Mouse (Mus musculus): ENCODE measurements around the gene Cdkn3.
"Not testable (repeated sequence)": the region's sequence is repeated elsewhere in the genome, so short reads cannot be mapped to it uniquely, and the experiment has no call there.

The Cdkn3 gene

DNA sequence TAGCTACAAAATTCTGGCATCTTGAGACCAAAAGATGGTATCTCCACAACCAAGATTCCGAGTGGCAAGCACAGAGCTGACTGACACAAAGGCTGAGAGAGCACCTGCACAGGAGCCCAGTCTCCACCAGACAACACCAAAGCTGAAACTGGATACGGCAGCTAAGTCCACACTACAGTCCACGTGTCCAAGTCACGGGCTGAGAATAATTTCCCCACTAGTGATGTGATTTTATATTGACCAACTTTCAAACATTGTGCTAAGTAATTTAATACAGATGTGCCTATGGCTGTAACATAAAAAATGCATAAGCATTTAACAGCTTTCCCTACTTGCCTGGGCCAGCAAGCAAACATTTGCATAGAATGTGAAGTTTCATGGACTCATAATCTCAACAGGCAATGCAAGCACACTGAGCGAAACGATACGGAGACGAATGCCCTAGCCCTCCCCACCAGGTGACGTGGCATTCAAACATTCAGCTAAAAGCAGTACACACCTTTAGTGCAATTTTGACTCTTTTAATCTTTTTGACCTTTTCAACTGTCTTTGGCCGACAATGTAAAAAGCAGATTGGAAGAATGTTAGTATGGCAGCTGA lies 23.1 kb downstream of the Cdkn3 start:
- DNase-seq (ENCODE audit: extremely low spot score), result no peak

DNA sequence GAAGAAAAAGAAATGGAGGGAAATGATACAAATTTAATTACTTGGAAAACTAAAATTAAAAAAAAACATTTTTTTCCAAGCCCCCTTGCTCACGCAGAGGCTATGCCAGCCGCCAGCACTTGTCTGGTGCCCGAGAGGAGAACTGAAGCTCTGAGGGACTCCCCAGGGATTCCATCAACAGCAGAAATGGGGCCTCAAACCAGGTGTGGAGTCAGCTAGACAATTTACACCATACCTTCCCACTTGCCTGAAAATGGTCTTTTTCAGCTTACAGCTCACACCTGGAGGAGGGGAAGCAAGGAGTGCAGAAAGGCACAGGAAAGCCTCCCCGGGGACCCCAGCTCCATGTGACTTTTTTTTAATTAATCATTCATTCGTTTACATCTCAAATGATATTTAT lies 24.9 kb downstream of the Cdkn3 start:
- no peak for DNase-seq (ENCODE audit: extremely low spot score)

DNA sequence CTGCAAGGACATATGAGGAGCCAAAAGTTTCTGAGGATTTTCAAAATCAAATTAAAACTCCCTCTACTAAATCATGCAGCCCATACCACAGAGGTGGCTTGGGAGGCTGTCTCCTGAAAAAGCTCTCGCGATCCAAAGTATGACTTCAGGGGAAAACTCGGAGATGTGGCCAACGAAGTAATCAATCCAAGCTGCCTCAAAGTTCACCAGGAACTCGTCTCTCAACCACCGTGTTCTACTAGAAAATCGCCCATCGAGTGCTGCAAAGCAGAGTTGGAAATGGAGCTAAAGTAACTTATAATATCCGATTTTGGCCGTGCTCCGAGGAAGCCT lies 27.1 kb downstream of the Cdkn3 start:
- no peak for DNase-seq (ENCODE audit: extremely low spot score)

DNA sequence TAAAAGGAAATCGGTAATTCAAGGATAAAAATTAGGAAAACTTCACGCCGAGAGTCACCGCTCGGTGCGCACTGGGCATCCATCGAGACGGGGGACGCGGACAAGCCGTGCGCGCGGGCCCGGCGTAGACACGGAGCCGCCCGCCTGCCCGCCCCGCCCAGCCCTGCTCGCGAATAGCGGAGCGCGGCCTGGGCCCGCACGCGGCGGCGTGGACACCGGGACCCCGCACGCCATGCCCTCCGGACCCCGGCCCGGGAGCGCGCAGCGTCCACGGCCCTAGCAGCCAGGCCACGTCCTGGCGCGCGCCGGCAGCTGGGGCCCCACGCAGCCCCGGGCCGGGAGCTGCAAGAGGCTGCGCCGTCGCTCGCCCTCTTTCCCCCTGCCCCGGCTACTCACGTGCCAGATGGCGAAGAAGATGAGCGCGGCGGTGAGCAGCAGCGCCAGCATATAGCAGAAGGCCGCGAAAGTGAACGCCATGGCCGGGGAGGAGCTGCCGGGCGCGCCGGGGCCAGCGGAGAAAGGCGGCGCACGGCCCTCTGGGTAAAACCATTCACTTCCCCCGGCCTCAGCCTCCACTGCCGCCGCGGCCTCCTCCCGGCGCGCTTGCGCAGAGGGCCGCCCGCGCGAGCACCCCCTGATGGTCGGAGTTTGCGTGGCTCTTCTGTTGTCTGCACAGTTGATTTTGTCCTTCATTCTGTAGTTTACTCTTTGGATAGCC lies 27.6 kb downstream of the Cdkn3 start, which contains the start of gene Cnih1:
Gene Cnih1 (minus strand): TSS at position 625 of the 718 bp plus-strand sequence.
- peak; percentile 92 for DNase-seq (ENCODE audit: extremely low spot score)

DNA sequence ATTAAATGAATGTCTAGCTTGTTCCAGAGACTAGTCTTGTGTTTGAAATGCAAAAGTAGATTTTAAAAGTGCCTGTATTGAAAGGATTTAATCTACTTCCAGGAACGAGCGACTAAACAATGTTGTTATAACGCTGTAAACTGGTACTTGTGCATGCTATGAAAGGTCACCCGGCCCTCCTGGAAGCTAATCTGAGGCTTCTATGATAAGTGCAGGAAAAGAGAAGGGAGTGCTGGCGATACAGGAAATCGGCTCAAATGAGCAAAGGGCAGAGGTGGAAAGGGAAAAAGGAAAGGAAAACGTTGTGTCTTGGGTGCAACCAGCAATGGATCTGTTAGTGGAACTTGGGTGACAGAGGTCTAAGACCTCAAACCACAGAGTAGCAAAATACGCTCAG lies 28.2 kb downstream of the Cdkn3 start:
- no peak for DNase-seq (ENCODE audit: extremely low spot score)

DNA sequence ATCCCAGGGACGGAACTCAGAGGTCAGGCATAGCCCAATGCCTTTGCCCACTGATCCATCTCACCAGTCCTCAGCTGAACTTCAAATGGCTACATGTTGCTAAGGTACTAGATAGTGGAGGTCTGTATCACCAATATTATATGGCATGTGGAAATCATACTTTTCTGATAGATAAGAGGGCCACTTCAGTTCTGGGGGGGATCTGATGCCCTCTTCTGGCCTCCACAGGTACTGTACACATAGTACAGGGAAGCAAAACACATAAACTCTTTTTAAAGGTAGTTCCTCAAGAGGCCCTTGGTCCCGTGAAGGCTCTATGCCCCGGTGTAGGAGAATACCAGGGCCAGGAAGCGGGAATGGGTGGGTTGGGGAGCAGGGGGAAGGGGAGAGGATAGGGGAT lies 30.0 kb downstream of the Cdkn3 start:
- no peak for DNase-seq (ENCODE audit: extremely low spot score)

GRCm38 (mm10) chr14:46790723-46791122 lies 30.4 kb downstream of the Cdkn3 start:
- DNase-seq (ENCODE audit: extremely low spot score), result no peak

DNA sequence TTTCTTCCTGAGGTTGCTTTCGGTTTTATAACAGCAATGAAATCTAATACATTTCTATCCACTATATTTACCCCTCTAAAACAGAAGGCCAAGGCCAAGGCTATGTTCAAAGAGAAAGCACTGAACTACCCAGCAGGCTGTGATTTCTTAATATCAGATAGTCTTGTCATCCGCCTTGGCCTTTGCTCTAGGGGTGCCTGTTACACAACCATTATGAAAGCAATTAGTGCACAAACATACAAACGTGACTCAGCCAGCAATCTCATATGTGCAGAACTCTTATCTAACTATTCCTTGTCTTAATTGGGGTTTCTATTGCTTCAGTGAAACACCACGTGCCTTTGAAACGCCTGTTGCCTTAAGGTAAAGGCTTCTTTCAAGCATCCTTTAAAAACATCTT lies 33.8 kb downstream of the Cdkn3 start:
- DNase-seq (ENCODE audit: extremely low spot score), result no peak

DNA sequence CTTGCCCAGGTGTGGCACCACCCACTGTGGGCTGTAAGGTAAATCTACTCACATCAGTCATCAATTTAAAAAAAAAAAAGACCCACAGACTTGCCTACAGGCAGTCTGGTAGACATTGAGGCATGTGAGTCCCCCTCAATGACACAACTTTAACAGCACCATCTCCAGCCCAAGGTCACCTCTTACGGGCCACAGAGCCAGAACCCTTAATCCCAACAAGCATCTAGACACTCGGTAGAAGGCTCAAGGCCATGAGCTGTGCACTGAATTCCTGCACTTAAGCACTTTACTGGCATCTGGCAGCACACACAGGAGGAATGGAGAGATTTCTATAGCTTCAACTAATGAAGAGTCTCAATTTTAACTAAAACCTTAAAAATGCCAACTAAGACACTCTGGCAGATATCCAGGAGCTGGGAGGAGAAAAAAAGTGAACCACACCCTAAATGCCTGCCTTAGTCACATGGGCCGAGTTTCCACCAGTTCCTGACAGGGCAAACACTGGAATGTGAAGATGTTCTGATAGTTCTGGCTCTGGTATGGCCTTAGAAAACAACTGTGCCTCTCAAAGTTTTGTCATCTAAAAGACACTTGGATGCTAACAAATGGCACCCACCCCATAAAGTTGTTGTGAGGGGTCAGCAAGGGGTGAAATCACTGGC lies 40.5 kb downstream of the Cdkn3 start:
- DNase-seq (ENCODE audit: extremely low spot score), result no peak

GRCm38 (mm10) chr14:46803259-46803658 lies 42.9 kb downstream of the Cdkn3 start:
- no peak for DNase-seq (ENCODE audit: extremely low spot score)

GRCm38 (mm10) chr14:46803791-46804190 lies 43.5 kb downstream of the Cdkn3 start:
- DNase-seq (ENCODE audit: extremely low spot score), result no peak

DNA sequence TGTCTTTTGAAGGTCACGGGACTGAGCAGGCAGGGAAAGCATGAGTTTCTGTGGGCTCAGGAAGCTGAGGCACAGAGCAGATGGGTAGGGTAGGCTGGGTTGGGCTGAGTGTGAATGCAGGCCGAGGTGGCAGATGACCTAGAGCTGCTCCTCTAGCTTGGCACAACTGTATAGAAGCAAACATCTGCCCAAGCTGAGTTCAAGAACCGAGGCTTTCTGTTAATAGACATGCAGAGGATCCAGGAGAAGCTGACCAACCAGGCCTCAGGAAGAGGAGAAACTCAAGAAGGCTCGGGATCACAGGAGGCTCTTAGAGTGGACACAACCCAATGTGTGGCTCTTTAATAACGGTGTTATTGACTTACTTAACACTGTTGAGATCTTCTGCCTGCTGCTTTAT lies 45.8 kb downstream of the Cdkn3 start:
- no peak for DNase-seq (ENCODE audit: extremely low spot score)

DNA sequence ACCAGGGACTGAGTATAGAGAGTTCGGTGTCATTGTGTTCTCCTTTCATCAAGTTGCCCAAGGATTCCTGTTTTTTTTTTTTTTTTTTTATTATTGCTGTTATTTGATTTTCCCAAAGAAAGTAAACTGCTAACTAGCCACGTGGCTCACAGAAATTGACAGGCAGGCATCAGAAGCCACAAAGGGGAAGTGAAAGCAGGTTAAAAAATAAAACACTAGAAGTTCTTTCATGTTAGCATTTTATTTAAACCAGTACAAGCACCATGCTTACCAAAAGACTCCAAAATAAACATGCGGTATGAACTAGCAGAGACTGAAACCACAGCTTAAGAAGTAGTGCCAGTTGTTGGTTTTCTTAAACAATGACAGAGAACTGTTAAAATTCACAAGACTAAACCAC lies 47.6 kb downstream of the Cdkn3 start:
- no peak for DNase-seq (ENCODE audit: extremely low spot score)

DNA sequence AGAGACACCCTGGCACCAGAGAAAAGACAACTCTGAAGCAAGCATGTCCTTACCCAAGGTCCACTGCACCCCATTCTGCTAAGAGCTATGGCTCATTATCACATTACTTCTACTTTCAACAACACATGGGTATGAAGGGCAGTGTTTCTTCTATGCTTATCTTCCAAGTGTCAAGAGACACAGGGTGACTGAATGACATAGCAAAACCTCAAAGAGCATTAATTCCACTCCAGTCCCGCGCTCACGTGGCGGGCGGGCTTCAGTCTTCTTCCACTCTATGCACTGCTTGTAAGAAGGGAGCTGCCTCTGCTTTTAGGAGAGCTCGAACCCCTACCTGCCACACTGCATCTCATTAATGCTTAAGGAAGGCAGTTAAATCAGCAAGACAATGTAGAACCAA lies 55.3 kb downstream of the Cdkn3 start:
- DNase-seq (ENCODE audit: extremely low spot score), result no peak

DNA sequence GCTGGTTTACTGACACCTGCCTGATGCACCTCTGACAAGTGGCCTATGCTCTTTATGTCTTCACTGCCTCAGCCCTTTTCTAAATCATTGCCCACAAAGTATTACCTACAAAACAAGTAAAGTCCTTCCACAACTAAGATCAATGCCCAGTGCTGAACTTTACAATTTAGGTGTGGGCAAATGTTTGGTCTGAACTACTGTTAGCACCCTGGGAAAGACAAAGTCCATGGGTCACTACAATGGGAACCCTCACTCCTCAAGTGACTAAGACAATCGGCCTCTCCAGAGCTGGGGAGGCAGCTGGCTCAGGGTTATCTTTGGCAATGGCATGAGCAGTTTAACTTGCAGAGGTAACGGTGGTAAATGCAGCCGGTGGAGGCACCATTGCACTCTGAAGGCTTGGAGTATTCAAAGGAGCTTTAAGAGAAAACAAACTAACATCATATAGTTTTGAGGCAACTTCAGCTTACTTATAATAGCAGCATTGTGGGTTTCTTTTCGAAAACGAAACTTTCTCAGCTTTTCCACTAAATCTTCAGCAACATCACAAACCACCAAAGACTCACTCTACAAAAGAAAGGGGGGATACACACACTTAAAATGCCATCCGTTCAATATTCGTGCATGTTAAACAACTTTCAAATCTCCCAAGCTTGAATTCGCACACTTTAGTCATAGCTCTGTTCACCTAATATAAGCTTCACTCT lies 56.7 kb downstream of the Cdkn3 start:
- no peak for DNase-seq (ENCODE audit: extremely low spot score)

- no peak for DNase-seq (ENCODE audit: extremely low spot score)
These were observed 58.4 kb downstream of the Cdkn3 start for GRCm38 (mm10) chr14:46818743-46819142.

DNA sequence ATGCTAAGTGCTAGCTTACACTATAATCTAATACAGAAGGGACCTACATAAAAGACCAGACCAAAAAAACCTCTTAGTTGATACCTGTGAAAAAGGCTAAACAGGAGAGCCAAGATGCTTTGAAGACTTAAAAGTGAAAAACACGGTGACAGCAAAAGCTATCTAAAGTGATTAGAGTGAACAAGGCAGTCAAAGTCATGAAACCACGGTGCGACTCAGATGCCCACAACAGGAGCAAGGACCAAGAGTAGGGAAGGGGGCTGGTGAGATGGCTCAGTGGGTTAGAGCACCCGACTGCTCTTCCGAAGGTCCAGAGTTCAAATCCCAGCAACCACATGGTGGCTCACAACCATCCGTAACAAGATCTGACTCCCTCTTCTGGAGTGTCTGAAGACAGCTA lies 59.6 kb downstream of the Cdkn3 start:
- not testable (repeated sequence) for DNase-seq (ENCODE audit: extremely low spot score)

Measured in embryo, embryonic 9.5 days (tissue).